Mouse (Mus musculus) MEL (cell line): Measurements from ENCODE around the gene H2-Q4.
"Not testable (repeated sequence)": the region's sequence is repeated elsewhere in the genome, so short reads cannot be mapped to it uniquely, and the experiment has no call there.

Experiments used
- CTCF ChIP-seq, 3 experiments: IDR thresholded peaks in 2 of 3; conservative IDR thresholded peaks in 1 of 3; 2 replicates each; pipeline ENCODE4 v1.5.1; 2011 to 2012; ENCODE audit warnings: low read length in 3 of 3, low read depth in 2 of 3, mild to moderate bottlenecking in 2 of 3, improper control_type of control experiment in 1 of 3, inconsistent platforms in 1 of 3, mixed read lengths in 1 of 3, moderate library complexity in 1 of 3; ENCODE audit not compliant: control insufficient read depth in 1 of 3, insufficient read depth in 1 of 3, poor library complexity in 1 of 3, severe bottlenecking in 1 of 3
- ELF1 ChIP-seq: IDR thresholded peaks from 2 replicates; pipeline ENCODE4 v1.6.1; 2014; ENCODE audit warnings: low read depth, mild to moderate bottlenecking, inconsistent platforms, low read length, improper control_type of control experiment, moderate library complexity
- GABPA ChIP-seq: IDR thresholded peaks from 2 replicates; pipeline ENCODE4 v1.6.1; 2012; ENCODE audit warnings: low read depth, mild to moderate bottlenecking, inconsistent platforms, low read length, improper control_type of control experiment, moderate library complexity
- MAFK ChIP-seq: IDR thresholded peaks from 2 replicates; pipeline ENCODE4 v1.6.1; 2011; ENCODE audit warnings: low read depth, mild to moderate bottlenecking, low read length, improper control_type of control experiment, borderline replicate concordance
- MAX ChIP-seq: IDR thresholded peaks from 2 replicates; pipeline ENCODE4 v1.6.1; 2011; ENCODE audit warnings: low read length, improper control_type of control experiment
- MYC ChIP-seq: IDR thresholded peaks from 2 replicates; pipeline ENCODE4 v1.6.1; 2011; ENCODE audit warnings: low read depth, mild to moderate bottlenecking, low read length, improper control_type of control experiment, moderate library complexity
- NELFE ChIP-seq: IDR thresholded peaks from 2 replicates; pipeline ENCODE4 v1.6.1; 2011; ENCODE audit warnings: low read depth, low read length, improper control_type of control experiment
- POLR2A ChIP-seq, 2 experiments: IDR thresholded peaks; 2 replicates each; pipeline ENCODE4 v1.6.1; 2011 to 2012; ENCODE audit warnings: low read length in 2 of 2, mild to moderate bottlenecking in 2 of 2, control low read depth in 1 of 2, improper control_type of control experiment in 1 of 2, low read depth in 1 of 2, moderate library complexity in 1 of 2; ENCODE audit not compliant: control insufficient read depth in 1 of 2, insufficient read depth in 1 of 2, poor library complexity in 1 of 2
- POLR2AphosphoS2 ChIP-seq: IDR thresholded peaks from 2 replicates; pipeline ENCODE4 v1.6.1; 2011; ENCODE audit warnings: low read length, improper control_type of control experiment
- RCOR1 ChIP-seq: IDR thresholded peaks from 2 replicates; pipeline ENCODE4 v1.6.1; 2012; ENCODE audit warnings: low read depth, mild to moderate bottlenecking, inconsistent platforms, low read length, improper control_type of control experiment
- TCF12 ChIP-seq: IDR thresholded peaks from 2 replicates; pipeline ENCODE4 v1.6.1; 2014; ENCODE audit warnings: low read depth, mild to moderate bottlenecking, inconsistent platforms, low read length, improper control_type of control experiment, moderate library complexity
- ZMIZ1 ChIP-seq: IDR thresholded peaks from 2 replicates; pipeline ENCODE4 v1.6.1; 2012; ENCODE audit warnings: low read depth, mild to moderate bottlenecking, inconsistent platforms, low read length, improper control_type of control experiment, moderate library complexity
- ZNF384 ChIP-seq: IDR thresholded peaks from 2 replicates; pipeline ENCODE4 v1.6.1; 2012; ENCODE audit warnings: low read depth, mild to moderate bottlenecking, inconsistent platforms, low read length, improper control_type of control experiment

DNA sequence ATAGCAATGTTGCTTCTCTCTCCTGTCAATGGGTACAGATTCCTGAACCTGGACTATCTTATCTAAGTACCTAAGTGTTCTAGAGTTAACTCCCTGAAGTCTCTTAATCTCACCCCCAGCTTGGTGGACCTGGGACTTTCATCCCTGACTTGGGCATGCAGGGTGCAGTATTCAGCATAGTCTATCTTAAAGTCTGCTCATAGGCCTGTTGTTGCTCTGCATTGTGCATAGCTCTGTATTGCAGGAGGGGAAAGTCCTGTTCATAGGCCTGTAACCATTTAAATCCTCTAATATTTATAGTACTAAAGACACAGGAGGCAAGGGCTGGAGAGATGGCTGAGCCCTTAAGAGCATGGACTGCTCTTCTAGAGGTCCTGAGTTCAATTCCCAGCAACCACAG lies 31.8 kb upstream of the H2-Q4 start:
- TF ChIP-seq ZNF384; ELF1; POLR2A (IDR thresholded peaks at IDR 0.05; ENCODE audit: control insufficient read depth in 1 of 2, insufficient read depth in 1 of 2, low read depth in 1 of 2, low read length in 2 of 2, poor library complexity in 1 of 2); MYC; MAX; ZMIZ1; TCF12; NELFE; CTCF (IDR thresholded peaks at IDR 0.05 in 2 of 3, conservative IDR thresholded peaks at IDR 0.05 in 1 of 3; ENCODE audit: control insufficient read depth in 1 of 3, insufficient read depth in 1 of 3, low read depth in 2 of 3, low read length in 3 of 3, poor library complexity in 1 of 3, severe bottlenecking in 1 of 3); POLR2AphosphoS2; MAFK; GABPA; RCOR1: not testable (repeated sequence)
